16 mouse cellular contexts compared by ENCODE assay signal in the genomic region with DNA sequence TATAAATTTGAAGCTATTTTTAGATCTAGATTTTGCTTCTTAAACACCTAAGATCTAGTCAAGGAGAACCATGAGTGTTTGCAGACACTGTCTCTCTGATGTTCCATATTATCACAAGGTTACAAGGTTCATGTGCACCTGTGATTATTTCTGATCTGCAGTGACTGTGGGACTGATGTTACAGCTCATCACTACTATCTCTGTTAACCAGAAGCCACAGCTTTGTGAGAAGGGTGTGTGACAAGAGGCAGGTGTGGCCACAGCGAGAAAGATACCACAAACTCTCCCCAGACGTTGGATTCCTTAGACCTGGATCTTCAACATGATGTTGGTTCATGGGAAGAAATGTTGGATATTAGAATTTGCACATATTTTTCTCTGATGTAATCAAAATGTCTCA.
DNase-seq lines count a peak whose midpoint lies in the region; ATAC-seq and TF ChIP-seq lines count a peak whose summit lies in the region.
"Had no signal": no experiment of that assay in that cellular context is flagged by ENCODE, and none has a peak within 500 bp of the region (broad histone marks: within the 10 kb centered on the region; RNA-seq: fewer than 3 reads in every experiment).

No protein-coding gene starts in this region.

- no peaks in the 10 kb centered on the region for H3K27me3 ChIP-seq in MEL (ENCODE audit: control insufficient read depth in 1 of 2, insufficient read depth in 2 of 2, low read length in 2 of 2)
- no peaks in the 10 kb centered on the region for H3K27me3 ChIP-seq in intestine, embryonic 16.5 days (replicated peaks; ENCODE audit: control insufficient read depth, insufficient read depth, low read length)
- H3K27me3 ChIP-seq in liver, postnatal 0 days (ENCODE audit: insufficient read depth, low read length) = no peaks in the 10 kb centered on the region
- no peaks in the 10 kb centered on the region for H3K27me3 ChIP-seq in midbrain, postnatal 0 days (ENCODE audit: insufficient read depth, low read length)
- H3K27me3 ChIP-seq: midbrain, embryonic 13.5 days had no signal

- no peak for TF ChIP-seq CTCF in MEL (IDR thresholded peaks at IDR 0.05 in 2 of 3, conservative IDR thresholded peaks at IDR 0.05 in 1 of 3; ENCODE audit: control insufficient read depth in 1 of 3, insufficient read depth in 1 of 3, low read depth in 2 of 3, low read length in 3 of 3, poor library complexity in 1 of 3, severe bottlenecking in 1 of 3)
- TF ChIP-seq CTCF in liver, postnatal 0 days (IDR thresholded peaks at IDR 0.05; ENCODE audit: low read depth) = no peak
- TF ChIP-seq CTCF in midbrain, postnatal 0 days (IDR thresholded peaks at IDR 0.05) = no peak

- peak; percentile 53; the same call in 1 of the 2 replicates for ATAC-seq in intestine, embryonic 16.5 days
- peak; percentile 96 for ATAC-seq in liver, postnatal 0 days
- no peak for ATAC-seq in midbrain, postnatal 0 days (ENCODE audit: low FRiP score)
- ATAC-seq: midbrain, embryonic 13.5 days had no signal

- H3K27ac ChIP-seq in MEL (ENCODE audit: control insufficient read depth, low read depth, low read length) = no peak overlapping the region
- no peak overlapping the region for H3K27ac ChIP-seq in intestine, embryonic 16.5 days (ENCODE audit: low read length)
- peak overlapping the region; percentile 4; the same call in 1 of the 2 replicates for H3K27ac ChIP-seq in liver, postnatal 0 days (ENCODE audit: low read depth)
- H3K27ac ChIP-seq in midbrain, postnatal 0 days (ENCODE audit: low read depth, low read length) = no peak overlapping the region
- H3K27ac ChIP-seq: kidney, postnatal 0 days; midbrain, embryonic 13.5 days had no signal

- TF ChIP-seq RAD21 in MEL (IDR thresholded peaks at IDR 0.05; ENCODE audit: low read depth, low read length) = no peak

- no peak for TF ChIP-seq POLR2A in MEL (IDR thresholded peaks at IDR 0.05; ENCODE audit: control insufficient read depth in 1 of 2, insufficient read depth in 1 of 2, low read depth in 1 of 2, low read length in 2 of 2, poor library complexity in 1 of 2)

- peak; percentile 80 to 93 for TF ChIP-seq EP300 in MEL (IDR thresholded peaks at IDR 0.05; ENCODE audit: low read depth in 1 of 2, low read length in 2 of 2)
- TF ChIP-seq EP300 in liver, postnatal 0 days (IDR thresholded peaks at IDR 0.05; ENCODE audit: low read depth) = peak; percentile 99

- no peaks in the 10 kb centered on the region for H3K9me3 ChIP-seq in MEL (replicated peaks; ENCODE audit: insufficient read depth, low read length)
- no peaks in the 10 kb centered on the region for H3K9me3 ChIP-seq in intestine, embryonic 16.5 days (ENCODE audit: control insufficient read depth, low read length)
- H3K9me3 ChIP-seq in liver, postnatal 0 days (ENCODE audit: low read length) = no peaks in the 10 kb centered on the region
- no peaks in the 10 kb centered on the region for H3K9me3 ChIP-seq in midbrain, postnatal 0 days (ENCODE audit: low read length)
- H3K9me3 ChIP-seq: G1E; midbrain, embryonic 13.5 days had no signal

- no peak overlapping the region for H3K4me3 ChIP-seq in MEL (ENCODE audit: control insufficient read depth in 1 of 2, insufficient read depth in 1 of 2, low read depth in 2 of 2, low read length in 2 of 2)
- H3K4me3 ChIP-seq in intestine, embryonic 16.5 days (ENCODE audit: low read length) = no peak overlapping the region
- H3K4me3 ChIP-seq in liver, postnatal 0 days (ENCODE audit: low read depth, low read length) = no peak overlapping the region
- H3K4me3 ChIP-seq in midbrain, postnatal 0 days (ENCODE audit: low read depth, low read length) = no peak overlapping the region
- H3K4me3 ChIP-seq: midbrain, embryonic 13.5 days had no signal

- no peaks in the 10 kb centered on the region for H3K79me2 ChIP-seq in MEL (ENCODE audit: control insufficient read depth, insufficient read depth, low read length, poor library complexity)

- H3K4me1 ChIP-seq in MEL (ENCODE audit: control insufficient read depth in 1 of 2, insufficient read depth in 2 of 2, low read length in 2 of 2) = peaks cover 15 to 25% of the 10 kb centered on the region in 2 experiments
- no peaks in the 10 kb centered on the region for H3K4me1 ChIP-seq in intestine, embryonic 16.5 days (ENCODE audit: control insufficient read depth, insufficient read depth, low read length)
- H3K4me1 ChIP-seq in liver, postnatal 0 days (ENCODE audit: insufficient read depth) = peaks cover 19% of the 10 kb centered on the region
- peaks cover 5% of the 10 kb centered on the region; the same call in 1 of the 2 replicates for H3K4me1 ChIP-seq in midbrain, postnatal 0 days (ENCODE audit: insufficient read depth, low read length)

- DNase-seq in MEL (ENCODE audit: low read depth, low spot score) = peak; percentile 70
- DNase-seq in MEL-GATA-1-ER (ENCODE audit: extremely low read depth, low read depth) = peak; percentile 45
- DNase-seq in liver, postnatal 0 days = no peak
- no peak for DNase-seq in layer of hippocampus, adult 9-10 months (ENCODE audit: low spot score)
- no peak for DNase-seq in midbrain, postnatal 0 days (ENCODE audit: low spot score)
- DNase-seq in kidney, adult 18-20 months = no peak
- DNase-seq: cerebellum, adult 11-12 months; gastrocnemius, postnatal 14 days; left cerebral cortex, postnatal 4 days; lung, adult 2 months; lung, postnatal 4 days; thymus, postnatal 14 days had no signal

- 77% methylated on average over 2 of the region's 2 CpGs for WGBS in intestine, embryonic 16.5 days
- 54% methylated on average over 2 of the region's 2 CpGs for WGBS in liver, postnatal 0 days (ENCODE audit: insufficient replicate concordance)
- 82% methylated on average over 2 of the region's 2 CpGs for WGBS in midbrain, postnatal 0 days

- no peak overlapping the region for H3K9ac ChIP-seq in MEL (ENCODE audit: control insufficient read depth, low read depth, low read length, poor library complexity, severe bottlenecking)
- H3K9ac ChIP-seq in intestine, embryonic 16.5 days (ENCODE audit: low read depth, low read length) = no peak overlapping the region
- H3K9ac ChIP-seq in liver, postnatal 0 days (replicated peaks) = no peak overlapping the region
- H3K9ac ChIP-seq in midbrain, postnatal 0 days (replicated peaks; ENCODE audit: low read length, poor library complexity, severe bottlenecking) = no peak overlapping the region
- H3K9ac ChIP-seq: midbrain, embryonic 13.5 days had no signal

- H3K4me2 ChIP-seq in intestine, embryonic 16.5 days (ENCODE audit: low read depth, low read length) = no peak overlapping the region
- H3K4me2 ChIP-seq in liver, postnatal 0 days (ENCODE audit: low read depth, low read length) = no peak overlapping the region
- no peak overlapping the region for H3K4me2 ChIP-seq in midbrain, postnatal 0 days (ENCODE audit: low read depth, low read length, poor library complexity, severe bottlenecking)
- H3K4me2 ChIP-seq: midbrain, embryonic 13.5 days had no signal

- peaks cover 0 to 22% of the 10 kb centered on the region in 2 experiments; a peak in 2 of 4 replicates for H3K36me3 ChIP-seq in MEL (ENCODE audit: control insufficient read depth in 1 of 2, insufficient read depth in 2 of 2, low read length in 2 of 2)
- H3K36me3 ChIP-seq in intestine, embryonic 16.5 days (ENCODE audit: control insufficient read depth, insufficient read depth, low read length) = no peaks in the 10 kb centered on the region
- H3K36me3 ChIP-seq in liver, postnatal 0 days (replicated peaks; ENCODE audit: insufficient read depth, low read length) = no peaks in the 10 kb centered on the region
- no peaks in the 10 kb centered on the region for H3K36me3 ChIP-seq in midbrain, postnatal 0 days (ENCODE audit: insufficient read depth, low read length)
- H3K36me3 ChIP-seq: G1E; midbrain, embryonic 13.5 days had no signal

TF ChIP-seq in MEL, 35 proteins besides CTCF, POLR2A, EP300 and RAD21:
- TF ChIP-seq ETS1 (IDR thresholded peaks at IDR 0.05; ENCODE audit: low read depth, low read length) (peak; percentile 86), RCOR1 (IDR thresholded peaks at IDR 0.05; ENCODE audit: low read depth, low read length) (peak; percentile 60), MAX (IDR thresholded peaks at IDR 0.05; ENCODE audit: low read length) (no peak), NELFE (IDR thresholded peaks at IDR 0.05; ENCODE audit: low read depth, low read length) (no peak), GATA1 (IDR thresholded peaks at IDR 0.05; ENCODE audit: low read depth, low read length) (peak; percentile 85), TCF12 (IDR thresholded peaks at IDR 0.05; ENCODE audit: low read depth, low read length) (peak; percentile 98), MEF2A (IDR thresholded peaks at IDR 0.05; ENCODE audit: extremely low read depth, insufficient replicate concordance, low read depth, low read length, poor library complexity, severe bottlenecking) (peak; percentile 71; the same call in 1 of the 2 replicates), MAFK (IDR thresholded peaks at IDR 0.05; ENCODE audit: borderline replicate concordance, low read depth, low read length) (peak; percentile 10; the same call in 1 of the 2 replicates), CHD1 (IDR thresholded peaks at IDR 0.05; ENCODE audit: low read depth, low read length) (no peak), TAL1 (IDR thresholded peaks at IDR 0.05; ENCODE audit: low read length) (peak; percentile 84), SIN3A (IDR thresholded peaks at IDR 0.05; ENCODE audit: low read length) (no peak)

Comparison
In these comparisons a context has a peak if more than half of its experiments do, and no peak if none do; other contexts are left out.
1. DNase-seq: peak in MEL (single experiment) and MEL-GATA-1-ER (single experiment); none in liver, postnatal 0 days (single experiment), layer of hippocampus, adult 9-10 months (single experiment), midbrain, postnatal 0 days (single experiment) and kidney, adult 18-20 months (single experiment).